Mouse (Mus musculus): ENCODE measurements around the gene Phf21a.

GRCm38 (mm10) chr2:92082196-92082595 is 10.7 kb upstream of the Phf21a start:
- no peak for TF ChIP-seq CTCF (IDR thresholded peaks at IDR 0.05; ENCODE audit: extremely low read depth, insufficient read length, insufficient replicate concordance, low read depth, low read length)
- TF ChIP-seq POLR2A (IDR thresholded peaks at IDR 0.05; ENCODE audit: low read depth, low read length): no peak

All from small intestine, adult 2 months (tissue).